Mouse (Mus musculus) erythroblast, embryonic 14.5 days (primary cell): ENCODE results near the gene Fis1. TPM values are rescaled to one million over a fixed set of nuclear protein-coding genes. Genes with fewer than 3 reads are reported as not detected.
"Not testable (repeated sequence)": the region's sequence is repeated elsewhere in the genome, so short reads cannot be mapped to it uniquely, and the experiment has no call there.

ENCODE experiments used
- H3K27me3 ChIP-seq: 2 replicates; pipeline ENCODE4 v1.6.1; 2012; ENCODE audit warnings: inconsistent platforms; ENCODE audit not compliant: control insufficient read depth
- H3K36me3 ChIP-seq: 2 replicates; pipeline ENCODE4 v1.6.1; 2012; ENCODE audit warnings: mild to moderate bottlenecking, inconsistent platforms; ENCODE audit not compliant: control insufficient read depth
- H3K4me1 ChIP-seq: 2 replicates; pipeline ENCODE4 v1.6.1; 2012; ENCODE audit warnings: inconsistent platforms; ENCODE audit not compliant: control insufficient read depth
- H3K4me3 ChIP-seq: replicated peaks from 2 replicates; pipeline ENCODE3; 2012; ENCODE audit warnings: moderate library complexity, mild to moderate bottlenecking, inconsistent platforms
- H3K9me3 ChIP-seq: 2 replicates; pipeline ENCODE4 v1.6.1; 2012; ENCODE audit warnings: low read length, inconsistent platforms, mixed read lengths; ENCODE audit not compliant: control insufficient read depth
- GATA1 ChIP-seq: IDR thresholded peaks from 2 replicates; pipeline ENCODE4 v1.6.1; 2012; ENCODE audit warnings: low read length, inconsistent platforms, mixed read lengths
- TAL1 ChIP-seq: IDR thresholded peaks from 3 replicates; pipeline ENCODE4 v1.6.1; 2012; ENCODE audit warnings: low read length, inconsistent platforms, mixed read lengths
- polyA plus RNA-seq: library from polyadenylated mRNA; stranded (reverse); fragments of >175 nt; gene quantifications from 2 replicates; pipeline ENCODE4 v1.2.3, GENCODE M21; 2012

Gene Fis1
- polyA plus RNA-seq, 1 experiment: 325 TPM

DNA sequence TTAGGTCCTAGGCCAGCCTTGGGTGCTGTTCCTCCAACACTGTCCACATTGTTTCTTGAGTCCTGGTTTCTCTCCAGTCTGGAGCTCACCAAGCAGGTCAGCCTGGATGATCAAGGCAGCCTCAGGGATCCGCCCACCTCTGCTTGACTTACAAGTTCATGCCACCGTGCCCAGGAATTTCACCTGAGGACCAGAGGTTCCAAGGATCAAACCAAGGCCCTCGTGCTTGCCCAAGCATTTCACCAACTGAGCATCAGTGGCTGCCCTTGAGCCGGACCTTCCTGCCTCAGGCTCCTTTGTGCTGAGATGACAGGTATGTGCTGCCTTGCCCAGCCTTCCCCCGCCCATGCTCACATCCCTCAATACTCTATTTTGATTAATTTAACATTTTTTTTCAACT is 15.5 kb upstream of the Fis1 start:
- Histone ChIP-seq H3K4me3 (no peak overlapping the region), H3K9me3 (peaks cover 4% of the 10 kb centered on the region), H3K4me1 (no peaks in the 10 kb centered on the region), H3K36me3 (peaks cover 12% of the 10 kb centered on the region), H3K27me3 (no peaks in the 10 kb centered on the region)
- no peak for TF ChIP-seq GATA1
- no peak for TF ChIP-seq TAL1

DNA sequence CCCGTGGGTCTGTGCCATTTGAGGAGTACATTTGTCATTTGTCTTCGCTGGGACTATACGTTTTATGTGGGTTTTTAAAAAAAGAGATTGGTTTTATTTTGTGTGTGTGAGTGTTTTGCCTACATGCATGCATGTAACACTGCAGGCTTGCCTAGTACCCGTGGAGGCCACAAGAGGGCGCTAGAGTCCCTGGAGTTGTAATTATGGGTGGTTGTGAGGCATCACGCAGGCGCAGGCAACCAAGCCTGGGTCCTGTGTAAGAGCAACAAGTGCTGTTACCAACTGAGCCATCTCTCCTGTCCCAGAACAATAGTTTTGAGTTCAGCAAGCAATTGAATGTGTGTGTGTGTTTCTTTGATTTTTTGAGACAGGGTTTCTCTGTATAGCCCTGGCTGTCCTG is 13.8 kb upstream of the Fis1 start:
- peaks cover 4% of the 10 kb centered on the region for H3K9me3 ChIP-seq
- TF ChIP-seq TAL1: no peak
- TF ChIP-seq GATA1: no peak
- H3K4me1 ChIP-seq: no peaks in the 10 kb centered on the region
- H3K36me3 ChIP-seq: peaks cover 2% of the 10 kb centered on the region
- H3K27me3 ChIP-seq: no peaks in the 10 kb centered on the region
- H3K4me3 ChIP-seq: no peak overlapping the region

DNA sequence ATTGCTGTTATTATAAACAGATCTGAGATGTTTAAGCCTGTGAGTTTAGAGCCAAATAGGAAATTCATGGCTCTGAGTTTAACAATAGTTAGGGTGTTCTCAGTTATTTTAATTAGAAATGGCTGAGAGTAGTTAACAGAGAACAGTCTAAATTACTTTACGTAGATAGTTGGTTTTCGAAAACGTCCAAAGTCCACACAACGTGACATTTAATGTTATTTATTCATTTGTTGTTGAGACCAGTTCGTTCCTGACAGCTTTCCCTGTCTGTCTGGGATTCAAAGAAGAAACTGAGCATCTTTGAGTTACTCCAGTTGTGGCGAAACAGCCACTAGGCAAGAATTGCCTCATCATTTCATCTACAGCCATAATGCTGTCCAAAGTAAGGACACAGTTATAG is 13.0 kb upstream of the Fis1 start:
- not testable (repeated sequence) for H3K27me3 ChIP-seq, H3K4me1 ChIP-seq, H3K9me3 ChIP-seq, H3K36me3 ChIP-seq, H3K4me3 ChIP-seq

DNA sequence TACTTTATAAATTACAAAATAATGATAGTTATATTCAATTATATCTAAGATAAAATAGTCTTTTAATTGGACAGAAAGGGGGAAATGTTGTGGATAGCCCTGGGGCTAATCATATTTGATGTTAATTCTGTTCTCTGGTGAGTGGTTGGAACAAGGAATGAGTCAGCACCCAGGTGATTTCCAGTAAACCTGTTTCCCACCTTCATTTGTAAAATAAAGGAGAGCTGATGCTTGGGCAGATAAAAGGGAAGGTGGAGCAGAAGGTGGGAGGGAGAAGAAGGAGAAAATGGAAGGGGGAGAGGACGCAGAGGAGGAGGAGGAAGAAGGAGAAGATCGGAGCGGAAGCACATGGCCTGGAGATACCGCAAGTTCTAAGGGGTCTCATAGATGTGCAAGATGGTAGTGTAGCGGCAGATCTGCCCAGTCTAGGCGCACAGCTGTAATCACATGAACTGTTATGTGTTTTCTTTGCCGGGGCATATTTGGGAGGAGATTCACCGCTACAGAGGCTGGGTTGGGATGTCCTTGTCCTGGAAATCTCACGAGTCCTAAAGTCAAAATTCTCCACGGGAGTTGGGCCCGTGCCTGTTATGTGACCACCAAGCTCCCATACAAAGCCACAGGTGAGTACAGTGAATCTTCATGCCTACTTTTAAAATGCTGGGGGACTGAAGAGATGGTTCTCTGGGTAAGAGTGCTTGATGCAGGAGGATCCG is 12.1 kb upstream of the Fis1 start:
- Histone ChIP-seq H3K9me3 (peaks cover 4% of the 10 kb centered on the region), H3K4me3 (no peak overlapping the region), H3K27me3 (no peaks in the 10 kb centered on the region), H3K36me3 (no peaks in the 10 kb centered on the region), H3K4me1 (no peaks in the 10 kb centered on the region)
- TF ChIP-seq TAL1 (no peak), GATA1 (no peak)

DNA sequence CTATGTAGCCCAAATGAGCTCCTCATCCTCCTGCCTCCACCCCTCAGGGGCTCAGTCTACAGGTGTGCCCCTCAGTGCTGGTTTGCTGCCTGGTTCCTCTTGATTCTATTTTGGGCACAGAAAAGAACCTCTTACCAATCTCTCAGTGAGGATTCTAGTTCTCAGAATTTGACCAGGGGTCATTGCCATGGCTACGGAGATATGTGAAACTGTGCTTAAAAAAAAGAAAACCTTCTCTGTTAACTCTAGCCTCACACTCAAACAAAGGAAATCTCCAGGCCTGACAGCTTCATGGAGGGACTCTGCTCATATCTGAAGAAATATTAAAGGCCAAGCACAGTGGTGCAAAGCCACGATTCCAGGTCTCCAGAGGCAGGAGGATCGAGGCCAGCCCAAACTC is 10.3 kb upstream of the Fis1 start:
- no peaks in the 10 kb centered on the region for H3K4me1 ChIP-seq
- TF ChIP-seq TAL1 (no peak), GATA1 (no peak)
- no peak overlapping the region for H3K4me3 ChIP-seq
- H3K36me3 ChIP-seq: no peaks in the 10 kb centered on the region
- no peaks in the 10 kb centered on the region for H3K27me3 ChIP-seq
- peaks cover 4% of the 10 kb centered on the region for H3K9me3 ChIP-seq

DNA sequence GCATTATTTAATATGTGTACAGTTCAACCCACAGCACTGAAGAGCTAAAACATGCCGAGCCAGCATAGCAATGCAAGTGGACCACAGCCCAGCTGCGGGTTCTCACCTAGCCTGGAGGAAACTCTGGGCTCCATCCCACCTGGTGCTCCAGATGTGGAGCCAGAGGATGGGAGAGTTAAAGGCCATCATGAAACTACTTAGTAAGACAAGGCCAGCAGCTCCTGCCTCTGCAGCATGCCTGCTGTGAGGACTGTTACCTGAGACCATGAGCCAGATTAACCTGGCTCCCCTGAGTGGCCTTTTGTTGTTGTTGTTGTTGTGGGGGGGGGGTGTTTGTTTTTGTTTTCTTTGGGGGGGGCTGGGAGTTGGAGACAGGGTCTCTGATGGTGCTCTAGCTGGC is 9.7 kb upstream of the Fis1 start:
- Histone ChIP-seq H3K36me3 (no peaks in the 10 kb centered on the region), H3K4me3 (no peak overlapping the region)
- no peak for TF ChIP-seq TAL1
- no peak for TF ChIP-seq GATA1

DNA sequence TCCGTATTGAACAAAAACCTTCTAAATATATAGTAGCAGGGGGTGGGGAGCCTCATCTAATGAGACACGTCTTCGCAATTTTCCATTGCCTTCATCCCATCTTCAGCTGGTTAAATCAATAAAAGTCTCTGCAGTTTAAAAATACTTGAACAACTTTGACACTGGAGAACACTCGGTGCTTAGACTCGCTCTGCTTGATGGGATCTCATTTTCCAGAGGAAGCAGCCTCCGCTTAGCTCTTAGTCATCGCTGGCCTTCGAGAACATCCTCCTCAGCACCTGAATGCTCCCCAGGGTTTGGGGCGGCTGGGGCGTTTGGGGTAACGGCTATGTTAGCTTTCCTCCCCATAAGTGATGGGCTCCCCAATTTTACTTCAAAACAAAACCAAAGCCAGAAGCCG is 8.0 kb upstream of the Fis1 start:
- no peaks in the 10 kb centered on the region for H3K27me3 ChIP-seq
- H3K4me3 ChIP-seq: no peak overlapping the region
- H3K36me3 ChIP-seq: no peaks in the 10 kb centered on the region
- no peaks in the 10 kb centered on the region for H3K9me3 ChIP-seq
- TF ChIP-seq TAL1 (no peak), GATA1 (no peak)
- H3K4me1 ChIP-seq: no peaks in the 10 kb centered on the region

More for the DNA sequence above, 9.7 kb upstream of the Fis1 start:
- peaks cover 4% of the 10 kb centered on the region for H3K9me3 ChIP-seq
- H3K27me3 ChIP-seq: no peaks in the 10 kb centered on the region
- H3K4me1 ChIP-seq: no peaks in the 10 kb centered on the region

DNA sequence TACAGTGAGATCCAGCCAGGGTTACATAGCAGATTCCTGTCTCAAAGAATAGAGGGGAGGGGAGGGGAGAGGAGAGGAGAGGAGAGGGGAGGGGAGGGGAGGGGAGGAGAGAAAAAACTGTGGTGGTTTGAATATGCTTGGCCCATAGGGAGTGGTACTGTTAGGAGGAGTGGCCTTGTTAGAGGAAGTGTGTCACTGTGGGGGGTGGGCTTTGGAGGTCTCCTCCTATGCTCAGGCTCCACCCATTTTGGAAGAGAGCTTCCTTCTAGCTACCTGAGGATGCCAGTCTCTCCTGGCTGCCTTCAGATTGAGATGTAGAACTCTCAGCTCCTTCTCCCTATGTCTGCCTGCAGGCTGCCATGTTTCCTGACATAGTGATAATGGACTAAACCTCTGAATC is 5.2 kb upstream of the Fis1 start:
- H3K36me3 ChIP-seq: no peaks in the 10 kb centered on the region
- H3K4me1 ChIP-seq: peaks cover 11% of the 10 kb centered on the region
- no peaks in the 10 kb centered on the region for H3K27me3 ChIP-seq
- TF ChIP-seq TAL1 (no peak), GATA1 (no peak)
- H3K4me3 ChIP-seq: no peak overlapping the region
- no peaks in the 10 kb centered on the region for H3K9me3 ChIP-seq

DNA sequence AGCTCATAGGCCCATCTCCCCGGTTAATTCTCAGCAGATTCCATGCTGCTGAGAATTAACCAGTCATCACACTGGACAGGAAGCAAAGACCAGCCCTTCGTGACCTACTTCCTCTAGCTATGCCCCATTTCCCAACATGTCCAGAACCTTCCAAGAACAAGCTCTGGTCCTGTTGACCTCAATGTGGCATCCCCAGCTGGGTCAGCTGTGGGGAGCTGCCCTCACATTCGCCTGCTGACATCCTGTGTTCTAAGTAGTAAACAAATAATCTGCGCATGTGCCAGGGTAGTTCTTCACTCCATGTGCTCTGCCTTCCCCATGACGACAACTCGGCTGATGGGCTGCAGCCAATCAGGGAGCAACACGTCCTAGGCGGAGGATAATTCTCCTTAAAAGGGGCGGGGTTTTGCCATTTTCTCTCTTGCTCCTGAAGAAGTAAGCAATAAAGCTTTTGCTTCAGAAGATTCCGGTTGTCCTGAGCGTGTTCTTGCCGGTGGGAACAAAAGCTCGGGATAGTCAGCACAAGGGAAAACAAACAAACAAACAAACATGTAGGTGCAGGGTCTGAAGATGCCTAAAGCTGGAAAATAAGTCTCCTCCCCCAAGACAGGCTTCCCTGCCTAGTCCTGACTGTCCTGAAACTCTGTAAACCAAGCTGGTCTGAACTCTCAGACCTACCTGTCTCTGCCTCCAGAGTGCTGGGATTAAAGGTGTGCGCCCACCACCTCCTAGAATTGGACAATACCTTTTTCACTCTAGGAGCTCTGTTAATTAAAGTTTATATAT is 3.3 kb upstream of the Fis1 start:
- H3K4me3 ChIP-seq, H3K27me3 ChIP-seq, H3K36me3 ChIP-seq, H3K9me3 ChIP-seq: not testable (repeated sequence)
- H3K4me1 ChIP-seq: peaks cover 26% of the 10 kb centered on the region
